Mouse (Mus musculus): ENCODE measurements around the gene Micu2.
"Not testable (repeated sequence)": the region's sequence is repeated elsewhere in the genome, so short reads cannot be mapped to it uniquely, and the experiment has no call there.

Gene Micu2

GRCm38 (mm10) chr14:57961861-57962260 lies 37.2 kb downstream of the Micu2 start:
- no peak for DNase-seq (ENCODE audit: low read depth, low spot score)

GRCm38 (mm10) chr14:57951089-57951488 lies 48.0 kb downstream of the Micu2 start:
- DNase-seq (ENCODE audit: low read depth, low spot score) = no peak

- DNase-seq (ENCODE audit: low read depth, low spot score) = no peak
Measured at GRCm38 (mm10) chr14:57945834-57946233, 53.2 kb downstream of the Micu2 start.

- DNase-seq (ENCODE audit: low read depth, low spot score) = no peak
Measured at GRCm38 (mm10) chr14:57937297-57937696, 61.8 kb downstream of the Micu2 start.

- no peak for DNase-seq (ENCODE audit: low read depth, low spot score)
Measured at GRCm38 (mm10) chr14:57934666-57935065, 64.4 kb downstream of the Micu2 start.

- no peak for DNase-seq (ENCODE audit: low read depth, low spot score)
Measured at GRCm38 (mm10) chr14:57933608-57934007, 65.5 kb downstream of the Micu2 start.

GRCm38 (mm10) chr14:57932881-57933443 lies 66.1 kb downstream of the Micu2 start:
- DNase-seq (ENCODE audit: low read depth, low spot score) = no peak

GRCm38 (mm10) chr14:57921428-57922131 lies 77.5 kb downstream of the Micu2 start:
- DNase-seq (ENCODE audit: low read depth, low spot score) = no peak

- DNase-seq (ENCODE audit: low read depth, low spot score) = peak; percentile 48
Measured at GRCm38 (mm10) chr14:57920568-57921310, 78.3 kb downstream of the Micu2 start.

GRCm38 (mm10) chr14:57919148-57919875 lies 79.8 kb downstream of the Micu2 start:
- DNase-seq (ENCODE audit: low read depth, low spot score) = no peak

- DNase-seq (ENCODE audit: low read depth, low spot score) = no peak
Measured at GRCm38 (mm10) chr14:57915341-57915740, 83.7 kb downstream of the Micu2 start.

- not testable (repeated sequence) for DNase-seq (ENCODE audit: low read depth, low spot score)
Measured at GRCm38 (mm10) chr14:57912211-57913007, 86.7 kb downstream of the Micu2 start.

GRCm38 (mm10) chr14:57911787-57912186 lies 87.3 kb downstream of the Micu2 start:
- not testable (repeated sequence) for DNase-seq (ENCODE audit: low read depth, low spot score)

GRCm38 (mm10) chr14:57911316-57911715 lies 87.7 kb downstream of the Micu2 start:
- DNase-seq (ENCODE audit: low read depth, low spot score) = no peak

- no peak for DNase-seq (ENCODE audit: low read depth, low spot score)
Measured at GRCm38 (mm10) chr14:57910501-57911068, 88.5 kb downstream of the Micu2 start.

GRCm38 (mm10) chr14:57909297-57909696 lies 89.8 kb downstream of the Micu2 start:
- DNase-seq (ENCODE audit: low read depth, low spot score) = no peak

- DNase-seq (ENCODE audit: low read depth, low spot score) = no peak
Measured at GRCm38 (mm10) chr14:57908431-57908830, 90.6 kb downstream of the Micu2 start.

GRCm38 (mm10) chr14:57901998-57902397 lies 97.1 kb downstream of the Micu2 start:
- DNase-seq (ENCODE audit: low read depth, low spot score) = no peak

- no peak for DNase-seq (ENCODE audit: low read depth, low spot score)
Measured at GRCm38 (mm10) chr14:57896882-57897281, 102.2 kb downstream of the Micu2 start.

GRCm38 (mm10) chr14:57896088-57896871 lies 102.8 kb downstream of the Micu2 start:
- not testable (repeated sequence) for DNase-seq (ENCODE audit: low read depth, low spot score)
